Mouse (Mus musculus) thymus, postnatal 36 days (tissue): ENCODE results near the gene Ppp2r5e.

Source experiments
- DNase-seq, 2 experiments: peaks; one replicate each; pipeline ENCODE4 v3.0.0; 2022; ENCODE audit warnings: mixed read lengths in 2 of 2

Gene Ppp2r5e

GRCm38 (mm10) chr12:75572271-75572670 is 23.8 kb downstream of the Ppp2r5e start:
- DNase-seq, result peak; percentile 64 to 68

GRCm38 (mm10) chr12:75570138-75570537 is 25.9 kb downstream of the Ppp2r5e start:
- no peak for DNase-seq

- DNase-seq, result no peak
Measured at GRCm38 (mm10) chr12:75567745-75568144, 28.3 kb downstream of the Ppp2r5e start.

- DNase-seq, result no peak
Measured at GRCm38 (mm10) chr12:75565756-75566155, 30.3 kb downstream of the Ppp2r5e start.

- DNase-seq, result no peak
Measured at GRCm38 (mm10) chr12:75564498-75564897, 31.5 kb downstream of the Ppp2r5e start.

GRCm38 (mm10) chr12:75562996-75563618 is 32.9 kb downstream of the Ppp2r5e start:
- DNase-seq, result no peak

GRCm38 (mm10) chr12:75560681-75561387 is 35.2 kb downstream of the Ppp2r5e start:
- no peak for DNase-seq

- no peak for DNase-seq
Measured at GRCm38 (mm10) chr12:75559196-75559595, 36.8 kb downstream of the Ppp2r5e start.

- DNase-seq, result no peak
Measured at GRCm38 (mm10) chr12:75557813-75558212, 38.2 kb downstream of the Ppp2r5e start.

- no peak for DNase-seq
Measured at GRCm38 (mm10) chr12:75555032-75555431, 41.0 kb downstream of the Ppp2r5e start.

GRCm38 (mm10) chr12:75552296-75552695 is 43.7 kb downstream of the Ppp2r5e start:
- DNase-seq, result no peak

GRCm38 (mm10) chr12:75551671-75552070 is 44.4 kb downstream of the Ppp2r5e start:
- DNase-seq, result no peak

- DNase-seq, result no peak
Measured at GRCm38 (mm10) chr12:75548999-75549398, 47.0 kb downstream of the Ppp2r5e start.

GRCm38 (mm10) chr12:75547174-75547573 is 48.9 kb downstream of the Ppp2r5e start:
- DNase-seq, result no peak

GRCm38 (mm10) chr12:75546241-75546640 is 49.8 kb downstream of the Ppp2r5e start:
- DNase-seq, result no peak

GRCm38 (mm10) chr12:75545431-75545925 is 50.6 kb downstream of the Ppp2r5e start:
- no peak for DNase-seq

GRCm38 (mm10) chr12:75544666-75545065 is 51.4 kb downstream of the Ppp2r5e start:
- no peak for DNase-seq

- DNase-seq, result no peak
Measured at GRCm38 (mm10) chr12:75544259-75544658, 51.8 kb downstream of the Ppp2r5e start.

GRCm38 (mm10) chr12:75543346-75543745 is 52.7 kb downstream of the Ppp2r5e start:
- DNase-seq, result no peak

- DNase-seq, result no peak
Measured at GRCm38 (mm10) chr12:75540621-75541171, 55.3 kb downstream of the Ppp2r5e start.

- DNase-seq, result no peak
Measured at GRCm38 (mm10) chr12:75539228-75539627, 56.8 kb downstream of the Ppp2r5e start.

GRCm38 (mm10) chr12:75537673-75538423 is 58.2 kb downstream of the Ppp2r5e start:
- no peak for DNase-seq

GRCm38 (mm10) chr12:75537019-75537672 is 58.9 kb downstream of the Ppp2r5e start:
- no peak for DNase-seq
